ENCODE assay signal across 9 mouse cellular contexts in genomic region chrX:11633823-11634222, GRCm38 (mm10).
DNase-seq lines count a peak whose midpoint lies in the region; ATAC-seq and TF ChIP-seq lines count a peak whose summit lies in the region.
"Had no signal": no experiment of that assay in that cellular context is flagged by ENCODE, and none has a peak within 500 bp of the region (broad histone marks: within the 10 kb centered on the region; RNA-seq: fewer than 3 reads in every experiment).

No protein-coding gene starts in this region.

- H3K4me2 ChIP-seq in forebrain, embryonic 11.5 days (ENCODE audit: low read depth, low read length, severe bottlenecking), result no peak overlapping the region
- H3K4me2 ChIP-seq in forebrain, embryonic 15.5 days (replicated peaks), result no peak overlapping the region
- H3K4me2 ChIP-seq in midbrain, postnatal 0 days (ENCODE audit: low read depth, low read length, poor library complexity, severe bottlenecking), result no peak overlapping the region
- no peak overlapping the region for H3K4me2 ChIP-seq in midbrain, embryonic 16.5 days (ENCODE audit: low read length)
- H3K4me2 ChIP-seq: heart, embryonic 13.5 days had no signal

- H3K9ac ChIP-seq in forebrain, embryonic 11.5 days (ENCODE audit: low read length), result no peak overlapping the region
- H3K9ac ChIP-seq in forebrain, embryonic 15.5 days (replicated peaks), result no peak overlapping the region
- H3K9ac ChIP-seq in midbrain, postnatal 0 days (replicated peaks; ENCODE audit: low read length, poor library complexity, severe bottlenecking), result no peak overlapping the region
- H3K9ac ChIP-seq in midbrain, embryonic 16.5 days (ENCODE audit: low read depth, low read length), result no peak overlapping the region
- H3K9ac ChIP-seq: heart, embryonic 13.5 days had no signal

- WGBS in forebrain, embryonic 11.5 days, result 63% methylated on average over 6 of the region's 6 CpGs
- 66% methylated on average over 6 of the region's 6 CpGs for WGBS in forebrain, embryonic 15.5 days
- 65% methylated on average over 6 of the region's 6 CpGs for WGBS in midbrain, postnatal 0 days
- 66% methylated on average over 6 of the region's 6 CpGs for WGBS in midbrain, embryonic 16.5 days

- no peaks in the 10 kb centered on the region; the same call in 1 of the 2 replicates for H3K27me3 ChIP-seq in forebrain, embryonic 11.5 days (ENCODE audit: control insufficient read depth, insufficient read depth, low read length)
- H3K27me3 ChIP-seq in forebrain, embryonic 15.5 days, result no peaks in the 10 kb centered on the region
- H3K27me3 ChIP-seq in midbrain, postnatal 0 days (ENCODE audit: insufficient read depth, low read length), result no peaks in the 10 kb centered on the region
- H3K27me3 ChIP-seq in midbrain, embryonic 16.5 days (ENCODE audit: control insufficient read depth, insufficient read depth, low read depth, low read length), result no peaks in the 10 kb centered on the region

- no peaks in the 10 kb centered on the region for H3K9me3 ChIP-seq in forebrain, embryonic 11.5 days (ENCODE audit: control insufficient read depth, low read length)
- no peaks in the 10 kb centered on the region for H3K9me3 ChIP-seq in forebrain, embryonic 15.5 days
- no peaks in the 10 kb centered on the region for H3K9me3 ChIP-seq in midbrain, postnatal 0 days (ENCODE audit: low read length)
- H3K9me3 ChIP-seq in midbrain, embryonic 16.5 days (replicated peaks; ENCODE audit: control insufficient read depth, low read length, poor library complexity, severe bottlenecking), result no peaks in the 10 kb centered on the region
- H3K9me3 ChIP-seq: heart, embryonic 13.5 days had no signal

- TF ChIP-seq CTCF in midbrain, postnatal 0 days (IDR thresholded peaks at IDR 0.05), result peak; percentile 53

- DNase-seq in forebrain, embryonic 11.5 days (ENCODE audit: low spot score), result peak; percentile 65
- DNase-seq in midbrain, postnatal 0 days (ENCODE audit: low spot score), result no peak
- DNase-seq in kidney, postnatal 14 days, result peak; percentile 15
- DNase-seq in thymus, postnatal 0 days (ENCODE audit: low spot score), result peak; percentile 52

- no peaks in the 10 kb centered on the region for H3K36me3 ChIP-seq in forebrain, embryonic 11.5 days (ENCODE audit: control insufficient read depth, insufficient read depth, low read length)
- H3K36me3 ChIP-seq in forebrain, embryonic 15.5 days, result no peaks in the 10 kb centered on the region
- H3K36me3 ChIP-seq in midbrain, postnatal 0 days (ENCODE audit: insufficient read depth, low read length), result no peaks in the 10 kb centered on the region
- no peaks in the 10 kb centered on the region for H3K36me3 ChIP-seq in midbrain, embryonic 16.5 days (ENCODE audit: control insufficient read depth, insufficient read depth, low read length)
- H3K36me3 ChIP-seq: heart, embryonic 13.5 days had no signal

- no peaks in the 10 kb centered on the region; the same call in none of the 2 replicates for H3K4me1 ChIP-seq in forebrain, embryonic 11.5 days (replicated peaks; ENCODE audit: control insufficient read depth, insufficient read depth, low read length)
- H3K4me1 ChIP-seq in forebrain, embryonic 15.5 days, result peaks cover 21% of the 10 kb centered on the region
- H3K4me1 ChIP-seq in midbrain, postnatal 0 days (ENCODE audit: insufficient read depth, low read length), result no peaks in the 10 kb centered on the region
- peaks cover 11% of the 10 kb centered on the region; the same call in 1 of the 2 replicates for H3K4me1 ChIP-seq in midbrain, embryonic 16.5 days (ENCODE audit: control insufficient read depth, insufficient read depth, low read length)
- H3K4me1 ChIP-seq: heart, embryonic 13.5 days had no signal

- ATAC-seq in forebrain, embryonic 11.5 days (replicated peaks; ENCODE audit: low FRiP score), result no peak
- ATAC-seq in forebrain, embryonic 15.5 days (replicated peaks), result no peak
- no peak for ATAC-seq in midbrain, postnatal 0 days (ENCODE audit: low FRiP score)
- ATAC-seq in midbrain, embryonic 16.5 days, result no peak
- ATAC-seq in megakaryocyte-erythroid progenitor cell, adult 5-6 weeks (replicated peaks; ENCODE audit: low FRiP score, low TSS enrichment, poor library complexity, severe bottlenecking), result no peak
- ATAC-seq in activated CD4-positive, CD25-positive, alpha-beta regulatory T cell, adult 4 months, result no peak

- no peak overlapping the region for H3K4me3 ChIP-seq in forebrain, embryonic 11.5 days (ENCODE audit: low read depth, low read length)
- H3K4me3 ChIP-seq in forebrain, embryonic 15.5 days, result no peak overlapping the region
- no peak overlapping the region for H3K4me3 ChIP-seq in midbrain, postnatal 0 days (ENCODE audit: low read depth, low read length)
- no peak overlapping the region for H3K4me3 ChIP-seq in midbrain, embryonic 16.5 days (ENCODE audit: low read depth, low read length)
- H3K4me3 ChIP-seq: heart, embryonic 13.5 days had no signal

- no peak overlapping the region for H3K27ac ChIP-seq in forebrain, embryonic 11.5 days (ENCODE audit: low read depth, low read length)
- H3K27ac ChIP-seq in forebrain, embryonic 15.5 days (replicated peaks), result no peak overlapping the region
- no peak overlapping the region for H3K27ac ChIP-seq in midbrain, postnatal 0 days (ENCODE audit: low read depth, low read length)
- H3K27ac ChIP-seq in midbrain, embryonic 16.5 days (ENCODE audit: low read length), result no peak overlapping the region
- H3K27ac ChIP-seq: heart, embryonic 13.5 days had no signal
